Mouse (Mus musculus): ENCODE data around the gene Nrd1. TPM values are rescaled to one million over a fixed set of nuclear protein-coding genes. Genes with fewer than 3 reads are reported as not detected.

Gene Nrd1
- polyA plus RNA-seq, 1 experiment from 2014 or later: 41.3 TPM

DNA sequence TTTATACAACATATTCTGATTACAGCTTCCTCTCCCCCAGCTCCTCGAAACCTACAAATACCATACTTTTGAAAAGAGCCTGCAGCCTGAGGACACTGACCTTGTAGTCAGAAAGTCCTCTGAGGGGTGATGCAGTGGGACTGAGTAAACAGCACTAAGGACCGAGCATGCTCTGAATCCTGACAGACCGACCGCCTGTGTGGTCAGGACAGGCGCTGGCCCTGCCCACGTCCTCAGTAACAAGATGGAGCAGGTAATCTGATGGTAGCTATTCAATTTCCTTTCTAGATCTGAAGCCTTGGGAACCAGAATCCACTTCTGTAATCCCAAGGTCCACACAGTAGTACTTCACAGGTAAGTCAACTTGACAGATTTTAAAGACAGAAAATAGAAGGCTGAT is 108.6 kb downstream of the Nrd1 start:
- Histone ChIP-seq H3K9me3 (ENCODE audit: control insufficient read depth, low read length) (no peaks in the 10 kb centered on the region), H3K27ac (ENCODE audit: low read depth, low read length) (no peak overlapping the region), H3K27me3 (replicated peaks; ENCODE audit: control insufficient read depth, insufficient read depth, low read length) (no peaks in the 10 kb centered on the region), H3K4me1 (replicated peaks; ENCODE audit: control insufficient read depth, insufficient read depth, low read length) (peaks cover 3% of the 10 kb centered on the region; the same call in 1 of the 2 replicates), H3K9ac (ENCODE audit: low read depth, low read length) (no peak overlapping the region), H3K36me3 (ENCODE audit: control insufficient read depth, insufficient read depth, low read length) (no peaks in the 10 kb centered on the region), H3K4me3 (ENCODE audit: low read depth, low read length) (no peak overlapping the region), H3K4me2 (no peak overlapping the region)
- DNase-seq (ENCODE audit: low spot score) (no peak), ATAC-seq (replicated peaks; ENCODE audit: low FRiP score) (no peak)
- 82% methylated on average over 6 of the region's 6 CpGs for WGBS

GRCm38 (mm10) chr4:109109686-109110085 is 109.2 kb downstream of the Nrd1 start:
- Histone ChIP-seq H3K4me3 (ENCODE audit: low read depth, low read length) (no peak overlapping the region), H3K9me3 (ENCODE audit: control insufficient read depth, low read length) (no peaks in the 10 kb centered on the region), H3K4me2 (no peak overlapping the region), H3K36me3 (ENCODE audit: control insufficient read depth, insufficient read depth, low read length) (no peaks in the 10 kb centered on the region), H3K27me3 (replicated peaks; ENCODE audit: control insufficient read depth, insufficient read depth, low read length) (no peaks in the 10 kb centered on the region), H3K4me1 (replicated peaks; ENCODE audit: control insufficient read depth, insufficient read depth, low read length) (peaks cover 3% of the 10 kb centered on the region; the same call in 1 of the 2 replicates), H3K27ac (ENCODE audit: low read depth, low read length) (no peak overlapping the region), H3K9ac (ENCODE audit: low read depth, low read length) (no peak overlapping the region)
- DNase-seq (ENCODE audit: low spot score) (no peak), ATAC-seq (replicated peaks; ENCODE audit: low FRiP score) (no peak)
- 87% methylated on average over 10 of the region's 10 CpGs for WGBS

DNA sequence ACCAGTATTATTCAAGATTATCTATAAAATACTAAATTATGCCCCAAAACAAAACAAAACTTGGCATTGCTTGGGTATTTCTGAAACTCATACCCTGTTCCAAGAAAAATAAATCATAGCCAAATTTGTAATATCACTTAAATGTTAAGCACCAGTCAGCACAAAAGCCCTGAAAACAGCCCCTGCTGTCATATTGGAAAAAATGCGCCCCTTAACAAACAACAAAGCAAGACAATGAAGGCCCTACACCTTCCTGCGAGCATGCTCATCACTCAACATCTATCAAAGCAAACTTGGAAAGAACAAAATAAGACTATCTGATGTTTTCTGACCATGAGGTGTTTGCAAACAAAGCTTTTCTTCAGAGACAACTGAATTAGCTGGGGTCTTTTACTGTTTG is 110.5 kb downstream of the Nrd1 start:
- H3K9me3 ChIP-seq (ENCODE audit: control insufficient read depth, low read length): no peaks in the 10 kb centered on the region
- 93% methylated on average over 2 of the region's 2 CpGs for WGBS
- DNase-seq (ENCODE audit: low spot score) (no peak), ATAC-seq (replicated peaks; ENCODE audit: low FRiP score) (no peak)
- H3K27me3 ChIP-seq (replicated peaks; ENCODE audit: control insufficient read depth, insufficient read depth, low read length): no peaks in the 10 kb centered on the region
- H3K4me3 ChIP-seq (ENCODE audit: low read depth, low read length): no peak overlapping the region
- no peak overlapping the region for H3K9ac ChIP-seq (ENCODE audit: low read depth, low read length)
- no peak overlapping the region for H3K27ac ChIP-seq (ENCODE audit: low read depth, low read length)
- no peaks in the 10 kb centered on the region for H3K36me3 ChIP-seq (ENCODE audit: control insufficient read depth, insufficient read depth, low read length)
- H3K4me2 ChIP-seq: no peak overlapping the region
- H3K4me1 ChIP-seq (replicated peaks; ENCODE audit: control insufficient read depth, insufficient read depth, low read length): peaks cover 3% of the 10 kb centered on the region; the same call in 1 of the 2 replicates

MicroRNA genes within 50 kb of the gene (microRNA counts, 519-probe panel; counts per million panel counts)
- microRNA mmu-miR-761: not detected

Small RNA genes within 50 kb of the gene (microRNA-seq; reads per million reads assigned to microRNA genes)
- gene Mir761 (ENCODE audit: borderline number of aligned reads): not detected

Other genes starting within 250 kb of the Nrd1 start
- 1.2 and 1.9 TPM in 2 replicates for gene Zfyve9, start 219.9 kb upstream of the Nrd1 start, polyA plus RNA-seq (2014; fragmentation: Nextera tagmentation; extraction: Ambion mirVana)
- gene Btf3l4, start 167.0 kb upstream of the Nrd1 start, polyA plus RNA-seq (2014; fragmentation: Nextera tagmentation; extraction: Ambion mirVana): 121 and 125 TPM in 2 replicates
- gene Txndc12, start 166.1 kb upstream of the Nrd1 start, polyA plus RNA-seq (2014; fragmentation: Nextera tagmentation; extraction: Ambion mirVana): 61.9 and 63.8 TPM in 2 replicates
- 94.2 and 101 TPM in 2 replicates for gene Kti12, start 152.9 kb upstream of the Nrd1 start, polyA plus RNA-seq (2014; fragmentation: Nextera tagmentation; extraction: Ambion mirVana)
- 0.51 and 0.92 TPM in 2 replicates for gene A730015C16Rik, start 152.0 kb upstream of the Nrd1 start, polyA plus RNA-seq (2014; fragmentation: Nextera tagmentation; extraction: Ambion mirVana)
- 7.3 and 9.7 TPM in 2 replicates for gene Rab3b, start 121.6 kb upstream of the Nrd1 start, polyA plus RNA-seq (2014; fragmentation: Nextera tagmentation; extraction: Ambion mirVana)
- 40.6 and 45.7 TPM in 2 replicates for gene Osbpl9, start 201.6 kb downstream of the Nrd1 start, polyA plus RNA-seq (2014; fragmentation: Nextera tagmentation; extraction: Ambion mirVana)
- gene Calr4, start 233.8 kb downstream of the Nrd1 start, polyA plus RNA-seq (2014; fragmentation: Nextera tagmentation; extraction: Ambion mirVana): 0.12 TPM in 2 replicates

Data from liver, embryonic 11.5 days (tissue).